In the genomic region with DNA sequence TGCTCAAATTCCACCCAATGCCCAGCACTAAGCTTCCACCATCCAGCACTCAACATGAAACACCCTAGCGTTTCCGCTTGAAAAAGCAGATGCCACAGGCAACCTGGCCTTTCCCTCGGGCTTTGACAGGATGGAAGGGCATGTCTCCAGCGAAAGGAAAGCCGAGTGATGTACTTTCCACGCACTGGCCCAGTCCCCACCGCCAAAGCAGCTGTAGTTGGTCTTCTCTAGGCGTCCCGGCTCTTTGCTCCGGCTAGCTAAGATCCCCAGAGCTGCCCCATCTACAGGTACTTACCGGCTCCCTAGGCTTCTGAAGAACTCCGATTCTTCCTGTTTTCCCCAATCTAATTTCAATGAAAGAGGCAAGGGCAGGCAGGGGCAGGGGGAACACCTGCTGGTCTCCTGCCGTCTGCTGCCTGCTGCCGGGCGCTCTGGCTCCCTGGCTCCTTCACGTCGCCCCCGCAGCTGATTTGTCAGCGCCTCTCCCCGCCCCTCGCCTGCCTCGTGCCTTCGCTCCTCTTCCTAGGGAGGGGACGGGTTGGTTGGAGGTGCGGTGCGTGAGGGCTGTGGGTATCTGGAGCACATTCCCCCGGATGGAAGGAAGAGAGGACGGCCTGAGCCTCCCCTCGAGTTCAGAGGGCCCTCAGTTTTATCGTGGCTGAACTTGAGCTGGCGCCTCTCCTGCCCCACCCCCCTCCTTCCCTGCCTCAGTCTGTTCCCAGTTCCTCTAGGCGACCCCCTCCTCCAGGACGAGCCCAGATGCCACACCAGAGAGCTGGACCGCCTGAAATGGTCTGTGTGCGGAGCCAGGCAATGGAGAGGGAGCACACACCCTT, we compare ENCODE assay signal across 8 mouse cellular contexts. TPM values are rescaled to one million over a fixed set of nuclear protein-coding genes. Genes with fewer than 3 reads are reported as not detected.
DNase-seq lines count a peak whose midpoint lies in the region; ATAC-seq lines count a peak whose summit lies in the region.

No protein-coding gene starts in this region.

- DNase-seq in WW6 (ENCODE audit: low read depth, low spot score) = peak; percentile 38
- peak; percentile 22 for DNase-seq in c-Kit-positive CD71-negative TER-119-negative erythroid progenitor cells, embryonic 14.5 days (ENCODE audit: low read depth)
- peak; percentile 59 for DNase-seq in hindbrain, embryonic 14.5 days (ENCODE audit: low spot score)
- peak; percentile 83 to 86 for DNase-seq in layer of hippocampus, postnatal 36 days
- DNase-seq in lung, postnatal 14 days = peak; percentile 14
- peak; percentile 82 for DNase-seq in right cerebral cortex, postnatal 14 days
- no peak for DNase-seq in natural killer cell, adult 2 months (ENCODE audit: low spot score in 2 of 2)

- peak overlapping the region; percentile 85 for H3K27ac ChIP-seq in hindbrain, embryonic 14.5 days

- WGBS in hindbrain, embryonic 14.5 days = 1% methylated on average over 32 of the region's 35 CpGs

- peak overlapping the region; percentile 65 for H3K9ac ChIP-seq in hindbrain, embryonic 14.5 days

- ATAC-seq in hindbrain, embryonic 14.5 days (ENCODE audit: low FRiP score) = peak; percentile 93

- no peaks in the 10 kb centered on the region for H3K9me3 ChIP-seq in erythroblast, embryonic 14.5 days (ENCODE audit: control insufficient read depth, low read length)
- H3K9me3 ChIP-seq in hindbrain, embryonic 14.5 days (ENCODE audit: control insufficient read depth, low read length) = no peaks in the 10 kb centered on the region

- H3K4me2 ChIP-seq in hindbrain, embryonic 14.5 days (replicated peaks) = peak overlapping the region; percentile 71

- H3K4me3 ChIP-seq in erythroblast, embryonic 14.5 days (replicated peaks) = peak overlapping the region; percentile 79
- H3K4me3 ChIP-seq in hindbrain, embryonic 14.5 days (replicated peaks; ENCODE audit: low read length) = peak overlapping the region; percentile 43

- peaks cover 50% of the 10 kb centered on the region for H3K4me1 ChIP-seq in erythroblast, embryonic 14.5 days (ENCODE audit: control insufficient read depth)
- peaks cover 5% of the 10 kb centered on the region; the same call in 1 of the 2 replicates for H3K4me1 ChIP-seq in hindbrain, embryonic 14.5 days (replicated peaks; ENCODE audit: control insufficient read depth, insufficient read depth, low read length)

- H3K36me3 ChIP-seq in erythroblast, embryonic 14.5 days (ENCODE audit: control insufficient read depth) = peaks cover 42% of the 10 kb centered on the region
- no peaks in the 10 kb centered on the region for H3K36me3 ChIP-seq in hindbrain, embryonic 14.5 days (replicated peaks; ENCODE audit: control insufficient read depth, insufficient read depth)

- peaks cover 40% of the 10 kb centered on the region for H3K27me3 ChIP-seq in erythroblast, embryonic 14.5 days (ENCODE audit: control insufficient read depth)
- no peaks in the 10 kb centered on the region for H3K27me3 ChIP-seq in hindbrain, embryonic 14.5 days (ENCODE audit: control insufficient read depth, insufficient read depth, low read length)

RNA-seq across cellular contexts. Expression of gene Snca, which starts 1.0 kb away (rescaled TPM):
- 66.5 and 68.8 TPM in 2 replicates for polyA plus RNA-seq in erythroblast, embryonic 14.5 days (2012)
- 235 and 295 TPM in 2 replicates for polyA plus RNA-seq in hindbrain, embryonic 14.5 days (2014; fragmentation: Nextera tagmentation; extraction: Ambion mirVana)
- total RNA-seq in layer of hippocampus, postnatal 36 days (2021) = 100 to 1,000 TPM; 520 to 575 TPM

Comparison
In these comparisons a context has a peak if more than half of its experiments do, and no peak if none do; other contexts are left out.
1. DNase-seq: peak in WW6 (single experiment), c-Kit-positive CD71-negative TER-119-negative erythroid progenitor cells, embryonic 14.5 days (single experiment), hindbrain, embryonic 14.5 days (single experiment), layer of hippocampus, postnatal 36 days (2 of 2), lung, postnatal 14 days (single experiment) and right cerebral cortex, postnatal 14 days (single experiment); none in natural killer cell, adult 2 months (0 of 2).